Mouse (Mus musculus): ENCODE results near the gene Aim2.

GRCm38 (mm10) chr1:173350372-173350957 lies at the start of gene Aim2:
- TF ChIP-seq GATA1 (IDR thresholded peaks at IDR 0.05; ENCODE audit: borderline replicate concordance, low read length) (no peak), FLI1 (IDR thresholded peaks at IDR 0.05; ENCODE audit: low read length) (no peak)

Data from megakaryocyte, embryonic 14.5 days (primary cell).